Mouse (Mus musculus): ENCODE measurements around the gene Gtsf2.

DNA sequence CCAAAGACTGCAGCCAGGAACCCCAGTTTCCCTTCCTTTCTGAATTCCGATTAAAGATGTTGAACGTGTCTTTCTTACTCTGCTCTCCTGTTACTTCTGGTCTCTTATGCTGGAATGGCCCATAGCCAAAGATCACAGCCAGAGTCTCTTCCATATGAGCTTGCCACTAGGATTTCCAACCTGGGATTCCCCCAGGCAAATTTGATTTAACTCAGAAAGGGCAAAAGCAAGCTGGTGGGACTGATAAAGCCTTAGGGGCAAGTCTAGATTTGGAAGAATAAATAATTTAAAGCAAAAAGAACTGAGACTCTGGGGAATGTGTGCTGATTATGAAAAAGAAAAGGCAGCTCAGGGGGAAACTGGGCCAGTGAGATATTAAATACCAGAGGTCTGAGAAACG is 36.8 kb upstream of the Gtsf2 start:
- no peak for TF ChIP-seq CTCF (IDR thresholded peaks at IDR 0.05; ENCODE audit: extremely low read depth, insufficient read length, insufficient replicate concordance, low read depth, low read length)
- no peak for TF ChIP-seq POLR2A (IDR thresholded peaks at IDR 0.05; ENCODE audit: low read depth, low read length)

Measured in small intestine, adult 2 months (tissue).